Mouse (Mus musculus) gastrocnemius, postnatal 4 days (tissue): ENCODE data around the gene Gpr137. TPM values are rescaled to one million over a fixed set of nuclear protein-coding genes. Genes with fewer than 3 reads are reported as not detected.

ENCODE experiments used
- DNase-seq, 2 experiments: peaks; one replicate each; pipeline ENCODE4 v3.0.0; 2021 to 2022; ENCODE audit warnings: low spot score in 2 of 2, mixed read lengths in 2 of 2
- total RNA-seq, 2 experiments: library from RNA; stranded (reverse); gene quantifications; 2 replicates each; pipeline ENCODE4 v1.2.3; 2021

Gpr137 gene
- total RNA-seq, 2 experiments from 2014 or later = 13.7 to 14.4 TPM

- no peak for DNase-seq
Measured at GRCm38 (mm10) chr19:6943709-6944108, 1.4 kb upstream of the Gpr137 start.

- DNase-seq = peak in 1 of 2 experiments; percentile 8
Measured at GRCm38 (mm10) chr19:6942764-6943163, 484 bp upstream of the Gpr137 start.

GRCm38 (mm10) chr19:6941372-6942248 is 670 bp downstream of the Gpr137 start, which contains the start of gene Bad:
Bad (plus strand) TSS chr19:6941861.
- peak; percentile 94 for DNase-seq

- DNase-seq = peak in 1 of 2 experiments; percentile 17
Measured at GRCm38 (mm10) chr19:6940396-6941351, 1.6 kb downstream of the Gpr137 start.

- no peak for DNase-seq
Measured at GRCm38 (mm10) chr19:6939106-6940002, 2.9 kb downstream of the Gpr137 start.

GRCm38 (mm10) chr19:6937541-6938465 is 4.5 kb downstream of the Gpr137 start:
- no peak for DNase-seq

- DNase-seq = no peak
Measured at GRCm38 (mm10) chr19:6936299-6936698, 6.0 kb downstream of the Gpr137 start.

GRCm38 (mm10) chr19:6934195-6934977 is 7.9 kb downstream of the Gpr137 start, which contains the start of gene Kcnk4:
Kcnk4 (minus strand) TSS chr19:6934515.
- peak in 1 of 2 experiments; percentile 15 for DNase-seq

GRCm38 (mm10) chr19:6933436-6934194 is 8.7 kb downstream of the Gpr137 start:
- peak in 1 of 2 experiments; percentile 19 for DNase-seq

- DNase-seq = peak in 1 of 2 experiments; percentile 11
Measured at GRCm38 (mm10) chr19:6933102-6933435, 9.2 kb downstream of the Gpr137 start.

- DNase-seq = no peak
Measured at GRCm38 (mm10) chr19:6932018-6932417, 10.3 kb downstream of the Gpr137 start.

- DNase-seq = peak in 1 of 2 experiments; percentile 9
Measured at GRCm38 (mm10) chr19:6931002-6931401, 11.3 kb downstream of the Gpr137 start.

GRCm38 (mm10) chr19:6928080-6928479 is 14.2 kb downstream of the Gpr137 start:
- DNase-seq = no peak

GRCm38 (mm10) chr19:6926559-6927255 is 15.6 kb downstream of the Gpr137 start:
- no peak for DNase-seq

- DNase-seq = no peak
Measured at GRCm38 (mm10) chr19:6925611-6926329, 16.5 kb downstream of the Gpr137 start.

- DNase-seq = no peak
Measured at GRCm38 (mm10) chr19:6925307-6925573, 17.0 kb downstream of the Gpr137 start, which contains the start of gene Catsperz. Catsperz (minus strand) TSS chr19:6925380.
